Mouse (Mus musculus) embryonic facial prominence, embryonic 13.5 days (tissue): Measurements from ENCODE around the gene Tanc1. TPM values are rescaled to one million over a fixed set of nuclear protein-coding genes. Genes with fewer than 3 reads are reported as not detected.

ENCODE experiments used
- ATAC-seq: fragments of 200-750 bp; cut with Nextera tagmentation; 2 replicates; pipeline ENCODE4 v1.8.0; 2017; ENCODE audit warnings: low read depth; ENCODE audit not compliant: insufficient number of reproducible peaks, insufficient read depth, low FRiP score, low TSS enrichment
- H3K27ac ChIP-seq: fragments of 300-500 bp; sonication (generic); 2 replicates; pipeline ENCODE4 v1.5.1; 2015; ENCODE audit warnings: moderate library complexity, mild to moderate bottlenecking, inconsistent platforms
- H3K27me3 ChIP-seq: fragments of 300-500 bp; sonication (generic); 2 replicates; pipeline ENCODE4 v1.6.1; 2015; ENCODE audit warnings: mild to moderate bottlenecking, inconsistent platforms
- H3K36me3 ChIP-seq: fragments of 300-500 bp; sonication (generic); 2 replicates; pipeline ENCODE4 v1.6.1; 2015; ENCODE audit warnings: mild to moderate bottlenecking, inconsistent platforms
- H3K4me1 ChIP-seq: fragments of 300-500 bp; sonication (generic); 2 replicates; pipeline ENCODE4 v1.6.1; 2015; ENCODE audit warnings: inconsistent platforms
- H3K4me2 ChIP-seq: fragments of 300-500 bp; sonication (generic); 2 replicates; pipeline ENCODE4 v1.6.1; 2015; ENCODE audit warnings: moderate library complexity, mild to moderate bottlenecking, inconsistent platforms
- H3K4me3 ChIP-seq: fragments of 300-500 bp; sonication (generic); 2 replicates; pipeline ENCODE4 v1.5.1; 2015; ENCODE audit warnings: mild to moderate bottlenecking, inconsistent platforms
- H3K9ac ChIP-seq: fragments of 300-500 bp; sonication (generic); 2 replicates; pipeline ENCODE4 v1.6.1; 2015; ENCODE audit warnings: mild to moderate bottlenecking, inconsistent platforms
- H3K9me3 ChIP-seq: fragments of 300-500 bp; sonication (generic); 2 replicates; pipeline ENCODE4 v1.6.1; 2016; ENCODE audit warnings: inconsistent platforms
- WGBS: fragments of 180-500 bp; shearing (Covaris S2); methylation state at CpG from one replicate; pipeline ENCODE4 v1.1.7; 2015; ENCODE audit warnings: mixed read lengths; 5-methylcytosine and 5-hydroxymethylcytosine counted together
- polyA plus RNA-seq: library from polyadenylated mRNA; unstranded; fragments of >200 nt; fragmentation: Nextera tagmentation; extraction: Ambion mirVana; gene quantifications from 2 replicates; pipeline ENCODE4 v1.2.1, GENCODE M21; 2015

The Tanc1 gene
- polyA plus RNA-seq, 1 experiment from 2014 or later: 39.4 TPM

GRCm38 (mm10) chr2:59881831-59882741 lies 270.2 kb downstream of the Tanc1 start, which contains the start of gene Wdsub1:
TSS of gene Wdsub1 (minus strand) at chr2:59882591.
- WGBS: 4% methylated on average over 57 of the region's 57 CpGs
- H3K27ac ChIP-seq: peak within 1 kb of the TSS; percentile 88

GRCm38 (mm10) chr2:59882742-59883281 lies 271.0 kb downstream of the Tanc1 start:
- WGBS: 70% methylated on average over 8 of the region's 8 CpGs
- peaks cover 9% of the 10 kb centered on the region; the same call in 1 of the 2 replicates for H3K4me1 ChIP-seq
- H3K27me3 ChIP-seq: no peaks in the 10 kb centered on the region
- ATAC-seq: no peak
- peak overlapping the region; percentile 56 for H3K4me2 ChIP-seq
- H3K36me3 ChIP-seq: peaks cover 9% of the 10 kb centered on the region; the same call in 1 of the 2 replicates
- H3K4me3 ChIP-seq: peak overlapping the region; percentile 70
- no peak overlapping the region for H3K9ac ChIP-seq
- no peak overlapping the region for H3K27ac ChIP-seq
- H3K9me3 ChIP-seq: no peaks in the 10 kb centered on the region

More at GRCm38 (mm10) chr2:59881831-59882741, 270.2 kb downstream of the Tanc1 start, which contains the start of gene Wdsub1:
- H3K4me3 ChIP-seq: peak within 1 kb of the TSS; percentile 70
- peak within 1 kb of the TSS; percentile 56 for H3K4me2 ChIP-seq
- H3K9ac ChIP-seq: peak within 1 kb of the TSS; percentile 76
- peak; percentile 91 for ATAC-seq
- peaks cover 12% of the 10 kb centered on the region; the same call in 1 of the 2 replicates for H3K4me1 ChIP-seq
- H3K27me3 ChIP-seq: no peaks in the 10 kb centered on the region
- no peaks in the 10 kb centered on the region for H3K9me3 ChIP-seq
- H3K36me3 ChIP-seq: peaks cover 14% of the 10 kb centered on the region; the same call in 1 of the 2 replicates

GRCm38 (mm10) chr2:59889699-59890098 lies 277.9 kb downstream of the Tanc1 start:
- H3K36me3 ChIP-seq: peaks cover 18% of the 10 kb centered on the region
- H3K4me1 ChIP-seq: no peaks in the 10 kb centered on the region
- no peak overlapping the region for H3K9ac ChIP-seq
- 81% methylated on average over 6 of the region's 6 CpGs for WGBS
- H3K4me3 ChIP-seq: no peak overlapping the region
- H3K9me3 ChIP-seq: no peaks in the 10 kb centered on the region
- no peaks in the 10 kb centered on the region for H3K27me3 ChIP-seq
- H3K4me2 ChIP-seq: no peak overlapping the region
- H3K27ac ChIP-seq: no peak overlapping the region
- ATAC-seq: no peak

Other genes with a start within 250 kb of the Tanc1 start
- gene Dapl1, start 127.4 kb upstream of the Tanc1 start, polyA plus RNA-seq: 15.9 and 21.6 TPM in 2 replicates